Mouse (Mus musculus) right cerebral cortex, postnatal 4 days (tissue): ENCODE data around the gene Cgrrf1.

Experiments
- DNase-seq: peaks from one replicate; pipeline ENCODE4 v3.0.0-alpha.2; 2022

Cgrrf1 gene

GRCm38 (mm10) chr14:46897953-46898352, 66.0 kb downstream of the Cgrrf1 start:
- DNase-seq, result no peak

- no peak for DNase-seq
Measured at GRCm38 (mm10) chr14:46898626-46899025, 66.7 kb downstream of the Cgrrf1 start.

- DNase-seq, result no peak
Measured at GRCm38 (mm10) chr14:46902498-46903087, 70.7 kb downstream of the Cgrrf1 start.
